Mouse (Mus musculus): ENCODE results near the gene Diaph3.

Gene Diaph3

DNA sequence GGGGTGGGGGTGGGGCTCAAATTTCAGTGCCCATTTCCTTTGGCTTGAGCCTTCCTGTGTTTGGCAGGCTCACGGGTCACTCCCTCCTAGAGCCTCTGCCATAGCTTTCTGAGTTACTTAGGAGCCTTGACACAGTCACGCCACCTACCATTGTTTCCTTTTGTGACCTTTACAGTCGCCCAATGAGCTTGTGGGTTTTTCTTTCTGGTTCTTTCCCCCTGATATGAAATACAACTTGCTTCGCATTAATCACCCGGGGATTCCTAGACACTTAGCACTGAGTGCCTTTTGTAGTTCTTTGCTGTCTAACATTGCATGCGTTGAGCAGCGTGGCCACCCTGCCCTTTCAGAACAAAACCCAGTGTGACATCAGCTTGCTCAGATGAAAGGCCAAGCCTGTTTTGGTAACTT, 498.2 kb downstream of the Diaph3 start:
- no peak for DNase-seq (ENCODE audit: low spot score)

DNA sequence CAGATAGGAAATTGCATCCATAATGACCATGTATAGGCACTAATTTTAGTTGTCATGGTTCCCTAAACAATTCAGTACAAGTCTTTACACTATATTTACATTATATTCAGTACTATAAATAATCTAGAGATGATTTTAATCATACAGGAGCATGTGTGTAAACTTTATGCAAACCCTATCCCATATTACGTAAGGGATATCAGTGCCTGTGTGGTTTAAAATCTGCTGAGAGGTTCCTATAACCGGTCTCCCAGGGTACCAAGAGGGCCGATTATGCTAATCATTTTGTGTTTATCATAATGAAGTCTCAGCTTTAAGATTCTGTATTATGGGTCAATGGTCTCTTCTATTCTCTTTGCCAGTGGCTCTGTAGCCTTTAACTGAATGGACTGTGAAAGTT, 499.2 kb downstream of the Diaph3 start:
- no peak for DNase-seq (ENCODE audit: low spot score)

DNA sequence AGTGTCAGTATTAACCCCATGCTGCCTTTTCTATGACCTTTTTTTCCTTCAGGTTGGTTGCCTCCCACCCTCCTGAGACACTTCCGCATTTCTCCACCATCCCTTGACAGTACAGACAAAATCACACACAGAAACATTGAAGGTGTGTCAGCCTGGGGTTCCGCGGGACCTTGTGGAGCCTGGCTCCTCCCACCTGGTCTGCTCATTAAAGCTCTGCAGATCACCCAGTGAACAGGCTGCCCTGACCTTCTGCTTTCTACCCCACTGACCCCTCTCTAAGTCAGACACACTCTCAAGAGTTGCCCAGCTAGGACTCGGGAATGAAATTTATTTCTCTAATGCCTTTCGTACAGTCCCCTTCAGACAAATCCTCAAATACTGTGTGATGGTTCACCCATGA, 500.9 kb downstream of the Diaph3 start:
- DNase-seq (ENCODE audit: low spot score) = no peak

DNA sequence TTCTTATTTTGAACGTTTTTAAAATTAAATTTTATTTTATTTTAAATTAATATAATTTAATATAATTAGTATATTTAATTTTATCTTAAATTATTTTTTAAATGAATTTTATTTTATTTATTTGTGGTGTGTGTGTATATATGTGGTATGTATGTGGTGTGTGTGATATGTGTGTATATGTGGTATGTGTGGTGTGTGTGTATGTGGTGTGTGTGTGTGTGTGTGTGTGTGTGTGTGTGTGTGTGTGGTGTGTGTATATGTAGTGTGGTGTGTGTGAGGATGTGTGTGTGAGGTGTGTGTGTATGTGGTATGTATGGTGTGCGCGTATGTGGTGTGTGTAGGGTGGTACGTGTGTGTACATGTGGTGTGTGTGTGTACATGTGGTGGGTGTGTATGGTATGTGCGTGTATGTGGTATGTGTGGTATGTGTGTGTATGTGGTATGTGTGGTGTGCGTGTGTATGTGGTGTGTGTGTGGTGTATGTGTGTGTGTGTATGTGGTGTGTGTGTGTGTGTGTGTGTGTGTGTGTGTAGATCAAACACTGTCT, 505.4 kb downstream of the Diaph3 start:
- no peak for DNase-seq (ENCODE audit: low spot score)

DNA sequence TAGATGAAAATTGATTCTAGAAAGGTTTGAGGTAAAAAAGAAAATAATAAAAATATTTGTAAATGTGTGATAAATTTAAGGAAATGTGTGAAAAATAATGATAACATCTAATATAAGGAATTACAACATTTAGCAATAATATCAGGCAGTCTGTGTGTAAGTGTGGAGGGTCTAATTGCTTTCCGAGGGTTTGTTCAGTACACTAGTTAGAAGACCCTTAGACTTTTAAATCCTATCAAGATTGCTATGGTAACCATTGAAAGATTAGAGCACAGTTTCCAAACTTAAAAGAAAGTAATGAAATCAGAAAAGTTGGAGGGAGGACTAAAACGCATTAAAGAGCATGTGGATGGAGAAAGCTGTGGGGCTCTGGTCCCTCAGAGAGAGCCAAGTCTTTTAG, 506.0 kb downstream of the Diaph3 start:
- no peak for DNase-seq (ENCODE audit: low spot score)

DNA sequence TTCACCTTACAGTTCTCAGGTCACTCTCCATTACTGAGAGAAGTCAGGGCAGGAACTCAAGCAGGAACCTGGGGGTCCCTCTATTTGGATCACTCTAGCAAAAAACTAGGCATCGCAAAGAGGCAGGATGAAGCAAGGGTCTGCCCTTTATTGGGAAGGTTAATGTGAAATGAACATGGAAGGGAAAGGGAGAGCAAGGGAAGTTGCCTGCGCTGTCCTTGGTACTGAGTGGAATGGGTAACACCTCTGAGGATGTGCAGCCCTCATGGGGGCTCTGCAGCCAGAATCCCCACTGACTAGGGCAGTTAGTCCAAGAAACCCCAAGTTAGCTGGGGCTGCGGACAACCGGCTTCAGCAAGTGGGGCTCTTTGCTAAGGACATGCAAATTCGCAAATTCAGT, 507.2 kb downstream of the Diaph3 start:
- no peak for DNase-seq (ENCODE audit: low spot score)

DNA sequence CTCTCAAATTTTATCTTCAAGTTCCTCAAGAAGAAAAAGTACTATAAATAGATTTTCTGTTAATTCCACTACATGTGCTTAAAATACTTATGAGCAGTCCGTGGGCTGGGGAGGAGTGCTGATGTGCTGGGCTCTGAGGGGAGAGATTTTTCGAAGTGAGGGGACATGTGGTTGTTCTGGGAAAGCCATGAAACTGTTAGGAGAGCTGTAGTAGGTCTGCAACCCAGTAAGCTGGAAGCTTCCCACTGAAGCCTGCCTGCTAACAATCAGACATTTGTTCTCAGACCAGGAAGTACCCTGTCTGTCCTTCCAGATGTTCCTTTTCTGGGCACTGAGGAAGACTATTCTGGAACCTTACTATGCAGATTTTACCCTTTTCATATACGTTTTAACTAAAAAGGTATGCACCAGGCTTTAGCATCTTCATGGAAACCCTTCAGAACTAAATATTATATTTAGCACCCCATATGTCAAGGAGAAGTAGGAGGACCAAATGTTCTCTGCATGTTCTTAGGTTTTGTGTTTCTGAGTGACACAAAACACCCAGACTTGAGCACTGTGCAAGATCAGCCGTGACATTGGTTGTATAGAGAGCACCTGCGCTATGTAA, 516.1 kb downstream of the Diaph3 start:
- no peak for DNase-seq (ENCODE audit: low spot score)

DNA sequence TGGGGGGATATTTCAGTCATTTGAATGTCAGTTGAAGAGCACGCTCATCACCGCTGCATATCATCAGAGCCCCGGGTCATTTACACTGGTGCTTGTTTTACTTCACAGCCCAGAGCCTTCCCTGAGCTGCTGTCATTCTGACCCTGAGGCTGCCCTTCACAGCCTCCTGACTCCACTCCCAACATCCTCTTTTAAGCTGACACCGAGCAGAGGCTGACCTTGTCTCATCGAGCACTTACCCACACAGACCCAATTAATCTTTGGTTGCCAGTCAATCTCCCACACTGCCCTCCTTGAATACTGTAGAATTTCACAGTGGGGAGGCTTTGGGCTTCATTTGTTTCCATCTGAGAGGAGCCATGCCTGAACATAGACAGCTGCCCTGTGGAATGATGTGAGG, 521.4 kb downstream of the Diaph3 start:
- no peak for DNase-seq (ENCODE audit: low spot score)

Data from ovary, adult 18-20 months (tissue).